Mouse (Mus musculus) WW6 (cell line): ENCODE measurements around the gene Zfp617.

Source experiments
- DNase-seq: peaks from one replicate; pipeline ENCODE4 v3.0.0-alpha.2; 2013; ENCODE audit warnings: low read depth, low spot score

Zfp617 gene

DNA sequence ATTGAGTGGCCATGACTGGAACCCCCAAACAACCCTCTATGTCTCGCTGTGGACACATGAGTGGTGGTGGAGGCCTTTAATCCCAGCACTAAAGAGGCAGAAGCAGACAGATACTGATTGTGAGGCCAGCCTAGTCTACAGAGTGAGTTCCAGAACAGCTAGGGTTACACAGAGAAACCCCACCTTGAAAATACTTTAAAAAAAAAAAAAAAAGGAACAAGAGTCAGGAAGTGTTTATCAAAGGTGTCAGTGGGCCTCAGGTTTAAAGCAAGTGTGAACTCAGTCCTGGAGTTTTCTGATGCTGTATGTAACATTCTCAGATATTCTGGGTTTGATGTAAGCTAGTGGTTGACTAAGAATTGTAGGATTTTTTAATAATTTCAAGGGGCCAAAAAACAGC, 44.1 kb downstream of the Zfp617 start:
- DNase-seq, result no peak

DNA sequence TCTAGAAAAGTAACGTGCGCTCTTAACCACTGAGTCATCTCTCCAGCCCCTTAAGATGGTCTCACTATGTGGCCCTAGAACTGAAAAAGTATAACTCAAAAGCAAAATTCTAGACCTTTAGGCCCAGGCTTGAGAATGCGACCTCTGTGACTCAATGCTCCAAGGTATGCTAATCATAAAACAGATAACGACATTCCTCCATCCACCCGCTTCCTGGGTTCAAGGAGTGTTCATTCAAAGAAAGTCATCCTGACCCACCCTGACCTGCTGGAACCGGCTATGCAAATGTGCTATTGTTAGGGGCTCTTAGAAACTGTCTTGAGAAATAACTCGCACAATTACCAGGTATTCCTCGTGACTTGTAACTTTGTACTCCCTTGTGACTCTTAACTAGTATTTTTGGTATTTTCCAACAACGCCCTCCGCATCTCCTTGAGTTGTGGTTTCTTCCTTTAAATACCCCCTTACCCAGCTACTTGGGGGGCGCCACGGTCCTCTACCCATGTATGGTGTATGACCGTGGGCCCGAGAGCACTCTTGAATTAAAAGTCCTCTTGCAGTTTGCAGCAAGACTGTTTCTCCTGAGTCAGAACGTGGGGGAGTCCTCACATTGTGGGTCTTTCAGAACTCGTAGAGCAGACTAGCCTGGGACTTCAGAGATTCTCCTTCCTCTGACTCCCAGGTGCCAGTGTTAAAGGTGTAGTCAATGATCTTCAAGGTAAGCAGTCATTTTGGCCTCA, 44.7 kb downstream of the Zfp617 start:
- peak; percentile 34 for DNase-seq

DNA sequence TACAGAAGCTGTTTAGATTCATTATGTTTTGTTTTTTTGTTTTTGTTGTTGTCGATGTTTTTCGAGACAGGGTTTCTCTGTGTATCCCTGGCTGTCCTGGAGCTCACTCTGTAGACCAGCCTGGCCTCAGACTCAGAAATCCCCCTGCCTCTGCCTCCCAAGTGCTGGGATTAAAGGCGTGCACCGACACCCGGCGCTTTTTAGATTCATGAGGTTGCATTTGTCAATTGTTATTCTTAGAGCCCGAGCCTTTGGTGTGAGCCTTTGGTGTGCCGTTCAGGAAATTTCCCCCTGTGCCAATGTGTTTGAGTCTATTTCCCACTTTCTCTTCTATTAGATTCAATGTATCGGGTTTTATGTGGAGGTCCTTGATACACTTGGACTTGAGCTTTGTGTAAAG, 46.2 kb downstream of the Zfp617 start:
- DNase-seq, result no peak

DNA sequence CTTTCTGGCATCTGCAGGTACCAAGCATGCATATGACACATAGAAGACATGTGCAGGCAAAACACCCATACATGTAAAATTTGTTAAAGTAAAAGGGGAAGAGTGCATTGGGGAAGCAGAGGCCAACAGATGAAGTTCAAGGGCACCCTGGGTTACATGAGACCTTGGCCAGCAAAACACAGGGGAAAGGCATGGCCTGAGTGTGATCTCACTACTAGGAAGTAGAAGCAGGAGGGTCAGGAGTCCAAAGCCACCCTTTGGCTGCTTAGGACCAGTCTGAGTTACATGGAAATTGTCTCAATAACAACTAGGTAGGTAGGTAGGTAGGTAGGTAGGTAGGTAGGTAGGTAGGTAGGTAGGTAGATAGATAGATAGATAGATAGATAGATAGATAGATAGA, 52.0 kb downstream of the Zfp617 start:
- DNase-seq, result no peak

DNA sequence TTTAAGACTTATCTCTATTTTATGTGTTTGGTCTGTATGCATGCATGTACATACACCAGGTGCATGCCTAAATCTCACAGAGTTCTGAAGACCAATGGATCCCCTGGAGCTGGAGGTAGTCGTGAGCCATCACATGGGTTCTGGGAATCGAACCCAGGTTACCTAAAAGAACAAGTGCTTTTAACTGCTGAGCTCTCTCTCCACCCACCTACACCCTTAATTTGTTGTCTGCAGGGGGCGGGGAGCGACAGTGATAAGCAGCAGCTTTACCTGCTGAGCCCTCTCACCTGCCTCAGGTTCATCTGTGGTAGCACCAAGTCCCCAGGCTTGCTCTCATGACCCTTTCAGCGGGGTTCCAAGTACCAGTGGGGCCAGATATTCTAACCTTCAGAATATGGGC, 53.4 kb downstream of the Zfp617 start:
- no peak for DNase-seq

DNA sequence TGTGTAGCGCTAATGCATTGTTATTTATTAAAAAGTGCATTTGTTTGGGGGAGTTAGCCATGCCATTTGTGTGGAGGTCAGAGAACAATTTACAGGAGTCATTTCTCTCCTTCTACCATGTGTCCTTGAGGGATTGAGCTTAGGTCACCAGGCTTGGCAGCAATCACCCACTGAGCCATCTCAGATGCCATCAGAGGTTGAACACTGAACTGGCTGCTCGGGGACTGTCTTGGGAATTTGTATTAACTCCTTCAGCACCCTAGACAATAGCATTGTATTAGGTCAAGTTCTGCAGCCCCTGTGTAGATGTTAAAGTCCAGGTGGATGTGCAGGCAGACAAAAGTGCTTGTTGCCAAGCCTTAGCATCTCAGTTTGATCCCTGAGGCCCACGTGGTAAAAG, 55.6 kb downstream of the Zfp617 start:
- DNase-seq, result no peak

DNA sequence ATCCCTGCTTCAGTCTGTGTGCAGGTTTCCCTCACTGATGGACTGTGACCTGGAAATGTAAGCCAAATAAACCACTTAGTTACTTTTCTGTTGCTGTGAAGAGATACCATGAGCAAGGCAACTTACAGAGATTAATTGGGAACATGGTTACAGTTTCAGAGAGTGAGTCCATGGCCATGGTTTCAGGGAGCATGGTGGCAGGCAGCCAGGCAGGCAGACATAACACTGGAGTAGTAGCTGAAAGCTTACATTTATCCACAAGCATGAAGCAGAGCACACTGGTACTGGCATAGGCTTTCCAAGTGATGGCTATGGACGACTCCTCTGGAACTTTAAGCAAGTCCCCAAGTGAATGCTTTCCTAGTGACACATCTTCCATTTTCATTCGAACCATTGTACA, 56.7 kb downstream of the Zfp617 start:
- no peak for DNase-seq

DNA sequence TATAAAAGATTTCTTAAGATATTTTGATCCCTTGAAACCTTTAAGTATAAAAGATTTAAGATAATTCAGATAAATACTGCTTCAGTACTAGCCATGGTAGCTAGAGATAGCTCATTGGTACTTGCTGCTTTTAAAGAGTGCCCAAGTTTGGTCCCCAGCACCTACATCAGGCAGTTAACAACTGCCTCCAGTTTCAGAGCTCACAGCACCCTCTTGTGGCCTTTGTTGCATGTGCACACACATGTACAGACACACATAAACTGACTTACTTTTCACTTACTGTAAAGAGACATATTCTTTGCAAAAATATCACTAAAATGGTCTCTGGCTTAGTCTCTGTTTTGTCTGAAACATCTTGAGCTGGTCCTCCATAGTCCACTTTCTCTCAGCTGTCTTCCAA, 58.0 kb downstream of the Zfp617 start:
- no peak for DNase-seq

DNA sequence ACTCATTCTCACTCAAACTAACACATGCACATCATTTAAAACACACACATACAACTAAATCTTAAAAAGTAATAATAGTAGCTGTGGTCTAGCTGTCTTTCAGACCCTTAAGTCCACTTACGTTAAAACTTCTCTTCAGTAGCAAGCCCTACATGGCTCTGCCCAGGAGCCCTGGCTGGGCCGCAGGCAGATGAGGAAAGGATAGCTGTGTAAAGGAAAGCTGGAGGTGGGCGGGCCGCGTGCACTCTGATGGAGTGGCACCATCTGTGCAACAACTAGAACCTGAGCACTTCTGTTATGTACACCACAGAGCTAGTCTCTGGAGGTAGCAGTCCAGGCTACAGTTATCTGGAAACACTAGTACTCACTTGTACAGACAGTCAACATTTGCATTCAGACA, 58.8 kb downstream of the Zfp617 start:
- no peak for DNase-seq

DNA sequence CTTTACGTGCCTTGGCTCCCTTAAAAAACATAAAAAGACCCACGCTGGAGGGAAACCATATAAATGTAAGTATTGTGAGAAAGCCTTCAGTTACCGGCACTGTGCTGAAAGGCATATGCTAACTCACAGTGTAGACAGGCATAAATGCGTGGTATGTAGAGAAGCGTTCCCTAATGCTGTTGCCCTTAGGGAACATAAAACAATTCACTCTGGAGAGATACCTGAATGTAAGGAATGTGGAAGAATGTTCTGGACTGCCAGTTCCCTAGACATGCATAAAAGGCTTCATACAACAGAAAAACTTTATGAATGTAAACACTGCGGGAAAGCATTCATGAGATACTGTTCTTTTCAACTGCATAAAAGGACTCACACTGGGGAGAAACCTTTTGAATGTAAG, 59.7 kb downstream of the Zfp617 start:
- no peak for DNase-seq

DNA sequence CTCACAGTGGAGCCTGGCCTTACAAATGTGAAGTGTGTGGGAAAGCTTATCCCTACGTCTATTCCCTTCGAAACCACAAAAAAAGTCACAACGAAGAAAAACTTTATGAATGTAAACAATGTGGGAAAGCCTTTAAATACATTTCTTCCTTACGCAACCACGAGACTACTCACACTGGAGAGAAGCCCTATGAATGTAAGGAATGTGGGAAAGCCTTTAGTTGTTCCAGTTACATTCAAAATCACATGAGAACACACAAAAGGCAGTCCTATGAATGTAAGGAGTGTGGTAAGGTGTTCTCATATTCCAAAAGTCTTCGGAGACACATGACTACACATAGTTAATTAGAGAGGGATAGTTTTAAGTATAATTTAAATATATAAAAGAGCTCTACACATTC, 60.2 kb downstream of the Zfp617 start:
- no peak for DNase-seq

DNA sequence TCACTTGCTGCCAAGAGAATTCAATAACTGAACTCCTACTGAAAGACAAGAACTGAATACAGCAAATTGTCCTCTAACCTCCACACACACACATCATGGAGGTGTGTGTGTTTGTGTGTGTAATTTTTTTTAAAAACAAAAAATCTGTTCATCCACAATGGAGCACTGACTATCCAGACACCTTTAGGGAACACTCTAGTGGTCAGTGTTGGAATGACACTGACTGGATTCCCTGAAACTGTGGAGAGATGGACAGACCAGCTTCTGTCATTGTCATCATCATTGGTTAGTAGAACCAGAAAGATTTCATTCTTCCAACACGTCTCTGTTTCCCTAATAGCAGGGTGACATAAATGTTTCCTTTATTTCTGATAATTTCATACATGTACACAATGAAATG, 63.5 kb downstream of the Zfp617 start:
- no peak for DNase-seq

DNA sequence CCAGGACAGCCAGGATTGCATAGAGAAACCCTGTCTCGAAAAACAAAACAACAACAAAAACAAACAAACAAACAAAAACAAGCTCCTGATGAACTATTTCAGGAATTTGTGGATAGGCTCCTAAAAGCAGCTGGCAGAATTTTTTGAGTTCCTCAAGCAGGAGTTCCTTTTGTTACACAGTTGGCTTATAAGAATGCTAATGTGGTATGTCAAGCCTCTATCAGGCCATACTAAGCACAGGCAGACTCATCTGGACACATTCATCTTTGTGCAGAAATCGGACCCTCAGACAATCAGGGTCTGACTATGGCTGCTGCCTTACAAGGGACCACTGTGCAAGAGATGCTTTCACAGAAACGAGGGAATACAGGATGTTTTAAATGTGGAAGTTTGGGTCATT, 65.8 kb downstream of the Zfp617 start:
- no peak for DNase-seq

DNA sequence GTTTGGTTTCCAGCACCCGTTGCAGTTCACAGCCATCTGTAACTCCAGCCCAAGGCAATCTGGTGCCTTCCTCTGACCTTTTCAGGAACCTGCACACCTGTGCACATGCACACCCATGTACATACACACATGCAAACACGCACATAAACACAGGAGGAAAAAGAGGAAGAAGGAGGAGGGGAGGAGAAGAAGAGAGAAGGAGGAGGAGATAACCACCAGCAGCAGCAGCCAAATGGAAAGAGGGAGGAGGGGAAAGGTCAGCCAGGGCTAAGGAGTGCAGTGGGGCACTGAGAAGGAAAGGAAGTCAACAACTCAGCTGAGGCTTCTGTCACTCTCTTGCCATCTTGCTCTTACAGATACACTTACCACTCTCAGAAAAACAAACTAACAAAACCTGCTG, 72.6 kb downstream of the Zfp617 start:
- no peak for DNase-seq

DNA sequence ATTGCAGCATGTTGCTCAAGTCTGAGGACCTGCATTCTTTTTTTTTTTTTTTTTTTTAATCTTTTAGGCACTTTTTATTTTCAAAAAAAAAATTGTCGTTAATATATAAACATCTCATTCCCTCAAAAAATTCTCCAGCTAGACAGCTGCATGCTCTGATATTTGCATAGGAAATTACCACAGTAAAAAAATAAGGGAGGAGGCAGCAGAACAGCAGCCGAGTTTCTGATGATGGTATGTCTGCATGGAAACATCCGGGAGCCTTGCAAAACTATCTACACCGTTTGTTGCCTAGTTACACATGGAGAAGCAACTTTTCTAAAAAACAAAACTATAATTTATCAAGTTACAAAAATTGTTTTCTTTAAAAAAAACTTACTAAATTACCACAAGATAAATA, 73.0 kb downstream of the Zfp617 start:
- DNase-seq, result no peak
